Mouse (Mus musculus) myocyte (in vitro differentiated cells): ENCODE measurements around the gene Ttc21a.

ENCODE experiments used
- CEBPB ChIP-seq: IDR thresholded peaks from 2 replicates; pipeline ENCODE4 v1.6.1; 2011; ENCODE audit warnings: mild to moderate bottlenecking, moderate library complexity; ENCODE audit not compliant: poor library complexity, insufficient read depth, severe bottlenecking
- E2F4 ChIP-seq: IDR thresholded peaks from one replicate; pipeline ENCODE4 v1.6.1; 2011; ENCODE audit warnings: mild to moderate bottlenecking, control low read depth, moderate library complexity; ENCODE audit not compliant: insufficient read depth
- MAX ChIP-seq: IDR thresholded peaks from one replicate; pipeline ENCODE4 v1.6.1; 2011; ENCODE audit warnings: low read depth, mild to moderate bottlenecking, control low read depth
- MYOD1 ChIP-seq, 3 experiments: IDR thresholded peaks; one replicate each; pipeline ENCODE4 v1.6.1; 2011; ENCODE audit warnings: control low read depth in 2 of 3, low read depth in 2 of 3, mild to moderate bottlenecking in 2 of 3, moderate library complexity in 1 of 3; ENCODE audit not compliant: insufficient read length in 2 of 3, control insufficient read depth in 1 of 3
- MYOG ChIP-seq, 3 experiments: IDR thresholded peaks; one replicate each; pipeline ENCODE4 v1.6.1; 2011; ENCODE audit warnings: control low read depth in 2 of 3, low read depth in 2 of 3, mild to moderate bottlenecking in 2 of 3; ENCODE audit not compliant: insufficient read length in 2 of 3, control insufficient read depth in 1 of 3, insufficient read depth in 1 of 3
- POLR2A ChIP-seq: IDR thresholded peaks from one replicate; pipeline ENCODE4 v1.6.1; 2011; ENCODE audit warnings: low read depth, mild to moderate bottlenecking, control low read depth, moderate library complexity; ENCODE audit not compliant: insufficient read length
- POLR2AphosphoS2 ChIP-seq: IDR thresholded peaks from one replicate; pipeline ENCODE4 v1.6.1; 2011; ENCODE audit warnings: low read depth, control low read depth; ENCODE audit not compliant: insufficient read length
- REST ChIP-seq: IDR thresholded peaks from one replicate; pipeline ENCODE4 v1.6.1; 2011; ENCODE audit warnings: mild to moderate bottlenecking, control low read depth, moderate library complexity; ENCODE audit not compliant: insufficient read depth, insufficient read length
- SRF ChIP-seq: IDR thresholded peaks from one replicate; pipeline ENCODE4 v1.6.1; 2011; ENCODE audit warnings: low read depth; ENCODE audit not compliant: control insufficient read depth, insufficient read length
- TCF12 ChIP-seq: IDR thresholded peaks from one replicate; pipeline ENCODE4 v1.6.1; 2011; ENCODE audit warnings: mild to moderate bottlenecking, control low read depth; ENCODE audit not compliant: poor library complexity, insufficient read depth, severe bottlenecking
- TCF3 ChIP-seq: IDR thresholded peaks from one replicate; pipeline ENCODE4 v1.6.1; 2011; ENCODE audit warnings: low read depth, control low read depth; ENCODE audit not compliant: insufficient read length
- USF1 ChIP-seq: IDR thresholded peaks from one replicate; pipeline ENCODE4 v1.6.1; 2011; ENCODE audit warnings: low read depth, mild to moderate bottlenecking, control low read depth, moderate library complexity

DNA sequence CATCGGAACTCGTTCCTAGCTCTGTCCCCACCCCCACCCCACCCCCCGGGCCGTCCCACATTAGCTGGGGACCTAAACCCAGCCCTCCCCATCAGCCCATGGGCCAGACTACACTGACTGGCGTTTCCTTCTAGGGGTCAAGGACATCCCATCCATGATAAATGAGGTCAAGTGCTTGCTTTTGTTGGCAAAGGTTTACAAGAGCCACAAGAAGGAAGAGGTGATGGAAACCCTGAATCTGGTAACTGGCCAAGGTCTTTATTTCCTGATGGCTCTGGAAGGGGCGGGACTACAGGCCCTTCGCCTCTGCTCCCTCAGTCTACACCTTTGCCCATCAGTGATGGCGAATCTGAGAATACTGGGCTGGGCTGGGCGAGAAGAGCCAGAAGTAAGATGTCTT is 21.4 kb downstream of the Ttc21a start:
- TF ChIP-seq POLR2A (no peak), E2F4 (no peak), USF1 (no peak), CEBPB (no peak), TCF3 (no peak), TCF12 (no peak), POLR2AphosphoS2 (no peak), MAX (no peak), MYOG (IDR thresholded peaks at IDR 0.05; ENCODE audit: control insufficient read depth in 1 of 3, insufficient read depth in 1 of 3, insufficient read length in 2 of 3, low read depth in 2 of 3) (no peak), SRF (no peak), MYOD1 (IDR thresholded peaks at IDR 0.05; ENCODE audit: control insufficient read depth in 1 of 3, insufficient read length in 2 of 3, low read depth in 2 of 3) (no peak), REST (no peak)
